ENCODE assay signal across 12 mouse cellular contexts in the genomic region with DNA sequence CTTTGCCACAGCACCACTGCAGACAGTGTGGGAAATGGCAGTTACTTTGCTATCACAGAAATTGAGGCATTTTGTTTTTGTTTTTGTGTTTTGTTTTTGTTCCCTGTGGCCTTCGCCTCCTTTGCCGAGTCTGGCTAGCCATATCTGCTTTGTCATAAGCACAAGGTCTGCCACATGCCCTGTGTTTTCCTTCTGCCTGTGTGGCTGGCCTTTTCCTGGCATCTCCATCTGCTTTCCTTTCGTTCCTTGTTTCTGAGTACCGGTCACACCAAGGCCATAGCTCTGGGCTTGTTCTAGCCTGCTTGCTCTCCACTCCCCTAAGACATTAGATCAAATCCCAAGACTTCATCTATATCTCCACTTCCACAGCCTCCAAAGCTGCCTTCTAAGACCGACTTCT.
"Had no signal": no experiment of that assay in that cellular context is flagged by ENCODE, and none has a peak within 500 bp of the region (broad histone marks: within the 10 kb centered on the region; RNA-seq: fewer than 3 reads in every experiment).

No protein-coding gene starts in this region.

- H3K4me3 ChIP-seq: liver, embryonic 15.5 days; stomach, embryonic 15.5 days had no signal

- H3K4me1 ChIP-seq: liver, embryonic 15.5 days; stomach, embryonic 15.5 days had no signal

- H3K27me3 ChIP-seq: liver, embryonic 15.5 days; stomach, embryonic 15.5 days had no signal

- H3K36me3 ChIP-seq: liver, embryonic 15.5 days; stomach, embryonic 15.5 days had no signal

- H3K9ac ChIP-seq: liver, embryonic 15.5 days; stomach, embryonic 15.5 days had no signal

- H3K4me2 ChIP-seq: liver, embryonic 11.5 days; liver, embryonic 15.5 days; stomach, embryonic 15.5 days had no signal

- H3K9me3 ChIP-seq: liver, embryonic 15.5 days; stomach, embryonic 15.5 days had no signal

- H3K27ac ChIP-seq: liver, embryonic 15.5 days; stomach, embryonic 15.5 days had no signal

- DNase-seq: kidney, adult 8-10 months; kidney, postnatal 25 days; lung, adult 2 months; lung, postnatal 36 days; spleen, adult 18-20 months; thymus, postnatal 36 days had no signal

- ATAC-seq: inflammation-experienced regulatory T-cells, adult 6 months; intestine, postnatal 0 days; lung, postnatal 0 days had no signal
